Mouse (Mus musculus) erythroblast, embryonic 14.5 days (primary cell): ENCODE data around the gene Ear1.
"Not testable (repeated sequence)": the region's sequence is repeated elsewhere in the genome, so short reads cannot be mapped to it uniquely, and the experiment has no call there.

ENCODE experiments used
- GATA1 ChIP-seq: IDR thresholded peaks from 2 replicates; pipeline ENCODE4 v1.6.1; 2012; ENCODE audit warnings: low read length, inconsistent platforms, mixed read lengths
- TAL1 ChIP-seq: IDR thresholded peaks from 3 replicates; pipeline ENCODE4 v1.6.1; 2012; ENCODE audit warnings: low read length, inconsistent platforms, mixed read lengths

DNA sequence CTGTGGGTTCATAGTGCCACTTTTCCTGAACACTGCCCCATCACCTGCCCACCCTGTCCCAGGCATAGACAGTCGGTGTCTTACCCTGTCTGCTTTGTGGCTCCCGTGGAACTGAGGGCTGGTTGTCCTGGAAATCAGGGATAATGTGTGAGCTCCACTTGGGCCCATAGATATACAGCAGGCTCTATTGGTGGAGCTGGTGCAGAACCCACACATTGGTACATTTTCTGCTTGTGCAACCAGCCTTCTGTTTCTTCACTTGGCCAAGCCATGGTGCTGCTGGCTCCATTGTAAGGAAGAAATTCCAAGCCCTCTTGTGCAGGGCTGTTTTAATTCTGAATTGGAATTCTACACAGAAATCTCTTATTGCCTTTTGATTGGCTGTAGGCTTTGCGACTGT, at the start of gene Ear1:
- TF ChIP-seq GATA1, TAL1: not testable (repeated sequence)
